Mouse (Mus musculus) embryo, embryonic 11 days (tissue): ENCODE data around the gene 4933414I15Rik.

Experiments
- DNase-seq: peaks from one replicate; pipeline ENCODE4 v3.0.0-alpha.2; 2015

4933414I15Rik gene

DNA sequence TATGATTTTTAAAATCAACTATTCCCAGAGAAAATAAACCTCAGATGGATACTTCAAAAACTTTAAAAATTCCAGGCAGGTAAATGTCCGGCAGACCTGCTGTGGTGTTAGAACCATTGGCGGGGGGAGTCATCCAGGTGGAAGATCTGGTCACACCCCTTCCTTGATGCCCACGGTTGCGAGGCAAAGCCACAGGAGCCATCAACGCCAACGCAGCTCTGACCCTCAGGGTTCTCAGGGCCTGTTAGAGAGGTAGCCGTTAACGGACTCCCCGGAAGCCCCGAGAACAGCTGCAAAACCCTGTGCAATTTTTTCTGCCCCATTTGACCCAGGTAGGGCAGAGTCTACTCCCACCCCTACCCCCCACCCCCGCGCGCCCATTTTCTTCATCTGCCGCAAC lies at the start of gene 4933414I15Rik:
Gene 4933414I15Rik (minus strand): TSS at position 260 of the 400 bp plus-strand sequence.
- no peak for DNase-seq

DNA sequence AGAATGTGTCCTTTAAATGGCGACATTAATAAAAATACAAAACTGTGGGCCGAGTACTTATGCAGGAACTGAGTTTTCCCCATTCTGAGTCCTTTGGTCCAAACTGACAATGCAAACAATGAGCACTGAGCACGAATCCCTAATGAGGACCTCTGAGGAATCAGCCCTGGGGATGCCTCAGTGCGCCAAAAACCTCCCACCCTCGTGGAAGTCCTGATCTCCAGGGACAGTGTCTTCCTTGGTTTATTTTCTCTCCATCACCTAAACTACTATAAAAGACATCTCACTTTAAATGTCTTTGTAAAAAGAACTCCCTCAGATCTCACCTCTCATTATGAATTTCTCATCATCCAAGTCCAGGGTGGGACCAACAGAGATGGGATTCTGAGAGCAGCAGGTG lies 38.1 kb upstream of the 4933414I15Rik start, which contains the start of gene Olfr1377:
Gene Olfr1377 (plus strand): TSS at position 301 of the 400 bp plus-strand sequence.
- DNase-seq: no peak

DNA sequence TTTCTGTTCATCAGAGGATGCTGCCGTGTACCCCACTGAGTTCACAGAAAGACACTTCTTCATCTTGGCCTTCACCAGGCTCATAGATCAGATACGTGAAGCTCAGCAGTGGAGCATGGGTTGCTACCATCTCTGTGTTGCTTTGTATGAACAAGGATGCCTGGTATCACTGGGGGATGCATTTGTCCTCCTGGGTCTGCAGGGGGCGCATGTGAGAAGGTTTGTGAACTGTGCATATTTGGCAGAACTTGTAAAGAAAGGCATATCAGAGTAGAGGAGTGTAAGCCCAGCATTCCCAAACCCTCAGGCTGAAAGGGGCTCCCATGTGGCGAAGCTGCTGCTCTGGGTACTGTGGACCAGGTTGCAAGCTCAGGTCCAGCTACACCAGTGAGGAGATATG lies 33.7 kb upstream of the 4933414I15Rik start:
- no peak for DNase-seq

DNA sequence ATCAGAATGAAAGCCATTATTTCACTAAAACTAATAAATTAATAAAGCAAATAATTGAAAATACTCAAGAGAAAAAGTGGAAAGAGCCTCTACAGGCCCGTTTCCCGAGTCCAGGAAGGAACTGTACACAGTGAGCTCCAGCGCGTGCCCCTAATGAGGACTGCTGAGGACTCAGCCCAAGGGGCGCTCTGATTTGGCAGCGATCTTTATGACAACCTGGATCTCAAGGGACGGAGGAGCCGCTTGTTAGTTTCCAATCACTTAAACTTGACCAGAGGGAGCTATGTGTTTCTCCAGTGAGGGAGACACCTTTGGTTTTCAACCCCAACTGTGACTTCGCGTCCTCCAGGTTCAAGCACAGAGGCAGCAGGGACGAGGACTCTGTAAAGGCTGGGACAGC lies 22.7 kb upstream of the 4933414I15Rik start, which contains the start of gene Olfr1378:
Gene Olfr1378 (plus strand): TSS at position 301 of the 400 bp plus-strand sequence.
- no peak for DNase-seq

DNA sequence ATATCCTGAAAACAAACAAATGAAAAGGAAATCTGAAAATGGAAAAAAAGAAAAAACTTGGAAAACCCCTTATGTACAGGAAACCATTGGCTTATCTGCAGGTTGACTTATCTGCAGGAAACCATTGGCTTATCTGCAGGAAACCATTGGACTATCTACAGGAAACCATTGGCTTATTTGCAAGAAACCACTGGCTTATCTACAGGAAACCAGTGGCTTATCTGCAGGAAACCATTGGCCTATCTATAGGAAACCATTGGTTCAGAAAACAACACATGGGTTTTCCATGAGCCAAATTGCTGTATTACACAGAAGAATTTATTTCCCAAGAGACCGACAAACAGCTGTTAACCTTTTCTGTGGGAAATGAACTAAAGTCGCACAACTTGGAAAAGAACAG lies 21.3 kb upstream of the 4933414I15Rik start:
- no peak for DNase-seq

DNA sequence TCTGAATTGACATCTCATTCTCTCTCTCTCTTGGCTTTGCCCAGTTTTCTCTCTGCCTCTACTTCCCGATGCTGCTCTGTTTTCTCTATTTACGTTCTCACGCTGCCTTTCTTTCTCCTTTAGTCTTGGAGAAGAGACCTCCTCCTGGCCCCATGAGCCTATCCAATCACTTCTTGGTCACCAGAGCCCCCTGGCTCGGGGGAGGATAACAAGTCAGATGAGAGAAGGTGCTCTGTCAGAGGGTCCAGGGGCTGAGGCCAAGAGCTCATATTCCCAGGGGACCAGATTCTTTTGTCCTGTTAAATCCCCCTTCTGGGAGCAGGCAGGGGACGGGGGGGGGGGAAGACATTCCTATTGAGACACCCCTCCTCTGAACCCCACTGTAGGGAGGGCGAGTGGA lies 10.1 kb upstream of the 4933414I15Rik start, which contains the start of gene Prop1:
Gene Prop1 (minus strand): TSS at position 101 of the 400 bp plus-strand sequence.
- DNase-seq: no peak

DNA sequence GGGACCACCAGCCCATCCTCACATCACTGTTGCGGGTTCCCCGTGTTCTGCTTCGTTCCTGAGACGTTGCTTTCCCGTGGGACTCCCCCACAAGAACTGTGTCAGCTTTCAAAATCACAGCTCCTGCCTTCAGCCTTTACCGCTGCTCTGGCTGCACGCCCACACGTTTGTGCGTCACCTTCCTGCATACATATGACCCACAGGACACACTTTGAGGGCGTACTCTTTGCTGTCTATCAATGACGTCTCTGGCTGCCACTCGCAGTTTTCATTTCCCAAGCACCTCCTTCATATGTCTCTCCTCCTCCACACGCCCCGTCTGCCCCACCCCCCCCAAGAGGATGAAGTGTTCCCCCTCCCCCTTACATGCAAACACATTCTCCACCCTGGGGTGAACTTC lies 8.7 kb upstream of the 4933414I15Rik start:
- no peak for DNase-seq

DNA sequence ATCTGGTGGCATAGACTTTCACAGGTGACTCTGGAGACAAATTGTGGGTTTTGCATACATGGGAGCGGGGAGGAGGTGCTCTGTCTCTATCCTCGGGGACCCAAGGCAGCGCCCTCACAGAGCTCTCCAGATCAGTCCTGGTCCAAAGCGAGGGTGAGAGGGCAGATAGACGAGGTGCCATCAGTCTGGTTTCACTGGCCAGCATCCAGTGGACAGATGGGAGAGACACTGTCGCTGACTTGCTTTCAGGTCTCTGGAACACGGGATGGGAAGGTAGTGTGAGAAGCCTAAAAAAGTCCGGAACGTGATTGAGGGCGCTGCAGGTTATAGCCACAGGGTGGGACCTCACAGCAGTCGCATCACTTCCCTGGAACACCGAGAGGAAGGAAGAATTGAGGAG lies 1.2 kb downstream of the 4933414I15Rik start:
- no peak for DNase-seq

DNA sequence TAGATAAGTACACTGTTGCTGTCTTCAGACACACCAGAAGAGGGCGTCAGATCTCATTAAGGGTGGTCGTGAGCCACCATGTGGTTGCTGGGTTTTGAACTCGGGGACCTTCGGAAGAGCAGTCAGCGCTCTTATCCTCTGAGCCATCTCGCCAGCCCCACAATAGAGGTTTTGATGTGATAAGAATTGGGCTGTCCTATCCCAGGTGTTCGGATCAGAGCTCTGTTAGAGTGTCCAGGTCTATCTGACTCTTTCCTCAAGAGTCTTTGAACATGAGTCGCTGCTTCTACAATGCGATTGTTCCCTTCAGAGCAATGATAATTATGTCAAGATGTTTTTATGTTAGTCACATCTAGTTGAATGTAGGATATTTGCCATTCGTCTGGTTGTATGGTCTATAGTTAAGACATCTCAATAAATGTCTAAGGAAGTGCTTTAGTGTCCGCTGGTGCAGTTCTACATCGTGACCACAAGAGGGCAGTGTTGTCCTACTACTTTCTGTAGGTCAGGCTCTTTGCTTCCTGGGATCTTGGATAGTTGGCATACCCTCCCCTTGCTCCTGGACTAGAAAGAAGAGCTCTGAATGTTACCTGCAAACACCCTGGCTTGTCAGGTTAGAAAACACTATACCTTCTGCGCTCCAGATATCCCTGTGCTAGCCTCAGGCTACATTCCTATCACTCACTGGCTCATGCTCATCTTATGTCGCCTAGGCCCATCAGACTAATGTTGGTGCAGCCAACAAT lies 3.8 kb downstream of the 4933414I15Rik start:
- DNase-seq: peak; percentile 78

DNA sequence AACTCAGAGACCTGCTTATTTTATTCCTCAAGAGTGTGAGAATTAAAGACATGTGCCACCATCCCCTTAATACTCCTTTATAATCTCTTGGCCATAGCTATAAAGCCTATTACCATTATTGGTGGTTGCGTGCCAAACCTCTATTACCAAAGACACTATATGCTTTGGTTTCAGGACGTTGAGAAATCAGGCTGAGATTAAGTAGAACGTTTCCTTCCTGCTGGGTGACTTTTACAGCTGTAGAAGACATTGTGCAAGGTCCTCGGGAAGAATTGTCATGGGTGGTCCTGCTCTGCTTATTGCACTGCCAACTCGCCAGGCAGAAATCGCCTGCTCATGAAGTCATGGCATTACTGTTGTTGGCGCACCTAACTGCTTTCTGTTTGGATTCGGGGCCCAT lies 5.1 kb downstream of the 4933414I15Rik start:
- no peak for DNase-seq

DNA sequence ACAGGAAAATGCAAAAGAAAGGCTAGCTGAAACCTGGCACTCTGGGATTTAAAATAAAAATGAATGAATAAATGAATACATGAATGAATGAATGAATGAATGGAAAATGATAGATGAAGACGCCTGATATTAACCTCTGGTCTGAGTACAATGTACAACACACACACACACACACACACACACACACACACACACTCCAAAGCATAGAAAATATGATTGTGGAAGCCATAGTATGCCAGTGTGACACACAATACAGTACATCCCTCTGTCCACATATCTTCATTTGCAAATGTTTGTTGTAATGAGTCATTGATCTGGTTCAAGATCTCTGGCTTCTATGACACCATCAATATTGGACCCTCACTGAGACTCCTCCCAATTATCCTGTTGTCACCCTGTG lies 11.5 kb downstream of the 4933414I15Rik start:
- no peak for DNase-seq

DNA sequence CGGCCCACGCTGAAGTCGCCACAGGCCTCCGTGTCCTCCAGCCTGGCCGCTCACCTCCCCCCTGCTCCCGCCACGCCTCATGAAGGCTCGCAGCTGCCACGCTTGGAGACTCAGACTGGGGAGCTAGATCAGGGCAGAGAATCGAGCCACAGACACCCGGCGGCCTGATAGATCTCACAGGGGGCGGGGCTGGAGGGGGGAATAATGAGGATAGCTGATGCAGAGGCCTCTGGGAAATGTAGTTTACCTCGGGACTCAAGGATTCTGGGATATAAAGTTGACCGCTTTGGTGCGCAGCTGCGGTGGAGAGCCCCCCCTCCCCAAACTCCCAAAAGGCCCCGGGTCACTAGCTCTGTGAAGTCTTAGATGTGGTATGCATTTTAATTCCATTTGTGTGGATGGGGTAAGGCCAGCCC lies 12.1 kb downstream of the 4933414I15Rik start, which contains the start of gene Zfp354b:
Gene Zfp354b (minus strand): TSS at position 183 of the 416 bp plus-strand sequence.
- DNase-seq: peak; percentile 94

DNA sequence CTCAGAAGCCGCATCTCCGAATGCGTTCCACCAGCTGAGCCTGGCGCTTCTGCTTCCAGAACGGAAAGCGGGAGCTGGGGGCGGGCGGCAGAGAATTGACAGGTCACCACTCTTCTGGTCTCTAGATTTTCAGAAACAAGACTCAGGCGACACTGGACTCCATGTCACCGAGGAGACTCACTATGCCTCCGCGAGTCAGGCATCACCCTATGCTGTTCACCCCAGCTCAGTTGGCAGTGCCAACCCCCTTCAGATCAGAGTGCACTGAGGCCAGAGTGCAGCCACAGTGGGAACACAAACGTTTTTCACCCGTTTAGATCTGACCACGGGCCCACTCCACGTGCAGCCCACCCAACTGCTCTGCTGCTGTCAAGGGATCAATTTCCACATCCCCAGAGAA lies 12.5 kb downstream of the 4933414I15Rik start:
- DNase-seq: peak; percentile 20

DNA sequence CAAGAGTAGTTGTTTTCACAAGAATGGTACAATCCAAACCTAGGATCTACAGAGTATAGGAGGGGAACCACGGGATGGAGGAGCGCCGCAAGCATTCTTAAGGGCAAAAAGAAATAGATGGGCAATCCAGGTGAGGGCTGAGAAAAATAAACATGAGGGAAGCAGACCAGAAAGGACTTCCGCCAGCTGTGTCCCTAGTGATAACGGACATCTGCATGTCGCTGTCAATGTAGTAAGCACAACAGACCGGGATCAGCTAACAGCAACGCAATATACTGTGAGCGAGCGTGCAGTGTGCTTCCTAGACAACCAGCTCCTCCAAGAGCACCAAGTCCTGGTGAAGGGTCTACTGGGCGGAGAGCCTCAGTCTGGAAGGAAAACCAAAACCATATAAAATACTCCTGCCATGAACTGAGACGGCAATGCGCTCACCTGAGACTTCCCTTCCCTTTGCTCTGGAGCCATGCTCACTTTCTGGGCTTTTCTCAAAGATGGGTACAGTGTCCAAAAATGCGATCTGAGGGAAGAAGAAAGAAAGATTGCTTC lies 13.0 kb downstream of the 4933414I15Rik start:
- DNase-seq: peak; percentile 11

DNA sequence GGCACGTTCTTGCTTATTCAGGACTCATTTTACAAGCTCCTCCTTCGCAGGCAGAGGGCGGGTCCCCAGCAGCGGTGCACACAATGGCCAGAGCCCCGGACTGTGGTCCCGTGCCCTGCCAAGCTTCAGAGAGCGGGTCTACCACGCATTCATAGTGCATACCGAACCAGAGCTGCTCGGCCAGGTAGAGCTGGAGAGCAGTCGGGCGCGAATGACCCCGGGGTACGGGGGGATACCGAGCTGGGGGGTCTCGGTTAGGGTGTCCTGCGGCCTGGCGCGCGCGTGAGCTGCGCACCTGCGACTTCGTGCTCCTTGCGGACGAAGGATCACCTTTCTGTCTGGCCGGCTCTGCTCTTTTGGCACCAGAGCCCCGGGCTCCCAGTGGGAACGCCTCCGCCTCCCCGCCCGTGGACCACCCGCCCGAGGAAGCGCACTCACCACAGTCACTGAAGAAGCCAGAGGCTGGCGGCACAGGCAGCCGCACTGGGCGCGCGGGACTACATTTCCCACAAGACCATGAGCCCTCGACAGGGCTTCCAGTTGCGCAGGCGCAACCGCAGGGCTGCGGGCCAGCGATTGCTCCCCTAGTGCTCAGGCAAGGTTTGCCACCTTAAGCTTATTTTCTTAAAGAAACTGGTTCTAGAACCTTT lies 27.8 kb downstream of the 4933414I15Rik start, which contains the start of gene Zfp2:
Gene Zfp2 (minus strand): TSS at position 495 of the 650 bp plus-strand sequence.
- DNase-seq: peak; percentile 95

DNA sequence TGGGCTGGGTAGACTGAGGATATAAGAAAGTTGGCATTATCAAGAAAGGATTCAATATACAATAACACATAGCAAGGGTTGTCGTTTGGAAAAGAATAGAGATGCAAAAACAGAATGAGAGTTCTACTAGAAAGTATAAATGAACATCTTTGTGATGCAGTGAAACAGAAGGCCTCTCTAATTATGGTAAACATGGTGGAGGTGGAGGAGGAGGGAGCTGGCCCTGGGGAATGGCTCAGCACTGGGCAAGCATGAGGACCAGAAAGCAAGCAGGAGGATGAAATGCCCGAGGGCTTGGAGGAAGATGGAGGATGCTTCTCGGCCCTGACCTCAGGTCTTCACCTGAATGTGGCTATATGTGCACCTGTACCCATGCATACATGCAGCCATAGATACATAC lies 29.1 kb downstream of the 4933414I15Rik start:
- no peak for DNase-seq

DNA sequence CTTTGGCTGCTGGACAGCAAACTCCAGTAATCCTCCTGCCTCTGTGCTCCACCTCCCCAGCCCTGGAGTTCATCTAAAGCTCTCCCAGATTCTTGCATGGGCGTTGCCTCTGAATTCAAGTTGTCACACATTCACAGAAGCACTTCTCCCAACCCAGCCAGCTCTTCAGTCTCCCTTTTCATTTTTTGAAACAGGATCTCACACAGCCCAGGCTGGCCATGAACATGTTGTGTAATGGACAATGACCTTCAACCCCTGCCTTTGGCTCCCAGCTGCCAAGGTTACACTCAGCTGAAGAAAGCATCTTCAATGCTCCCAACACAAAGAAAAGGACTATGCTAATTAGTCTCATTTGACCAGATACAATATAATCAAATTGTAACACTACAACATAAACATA lies 30.3 kb downstream of the 4933414I15Rik start:
- no peak for DNase-seq

DNA sequence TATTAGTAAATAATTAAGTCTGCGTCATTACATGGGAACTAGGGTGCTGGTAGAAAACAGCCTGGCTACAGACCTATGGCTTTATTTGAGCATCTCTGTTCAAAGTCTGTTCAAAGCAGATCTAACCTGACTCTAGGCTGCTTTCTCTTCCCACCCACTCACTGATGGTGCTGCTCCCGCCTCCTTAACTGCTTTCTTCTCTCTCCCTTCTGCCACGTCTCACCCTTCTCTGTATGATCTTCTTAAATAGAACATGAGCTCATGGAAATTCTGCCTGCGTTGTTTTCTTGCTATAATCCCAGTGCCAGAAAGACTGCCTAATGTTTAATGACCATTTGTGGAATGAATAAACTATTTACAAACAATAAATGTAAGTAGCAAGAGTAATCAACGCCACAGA lies 35.4 kb downstream of the 4933414I15Rik start:
- DNase-seq: no peak

DNA sequence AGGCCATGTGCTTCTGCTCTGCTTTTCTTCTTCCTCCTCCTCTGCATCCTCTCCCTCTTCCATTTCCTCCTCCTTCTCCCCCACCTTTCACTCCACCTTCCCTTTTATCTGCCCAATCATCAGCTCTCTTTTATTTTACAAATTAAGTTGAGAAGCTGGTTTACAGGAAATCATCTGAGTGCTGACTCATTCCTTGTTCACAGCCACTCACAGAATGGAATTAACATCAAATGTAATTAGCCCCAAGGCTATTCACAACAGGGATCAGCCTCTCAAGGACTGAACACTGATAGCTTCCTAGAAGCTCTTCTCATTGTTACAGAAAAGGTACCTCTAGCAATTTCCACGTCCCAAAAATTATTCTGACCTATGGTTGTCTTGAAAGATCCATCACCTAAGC lies 46.2 kb downstream of the 4933414I15Rik start:
- no peak for DNase-seq

DNA sequence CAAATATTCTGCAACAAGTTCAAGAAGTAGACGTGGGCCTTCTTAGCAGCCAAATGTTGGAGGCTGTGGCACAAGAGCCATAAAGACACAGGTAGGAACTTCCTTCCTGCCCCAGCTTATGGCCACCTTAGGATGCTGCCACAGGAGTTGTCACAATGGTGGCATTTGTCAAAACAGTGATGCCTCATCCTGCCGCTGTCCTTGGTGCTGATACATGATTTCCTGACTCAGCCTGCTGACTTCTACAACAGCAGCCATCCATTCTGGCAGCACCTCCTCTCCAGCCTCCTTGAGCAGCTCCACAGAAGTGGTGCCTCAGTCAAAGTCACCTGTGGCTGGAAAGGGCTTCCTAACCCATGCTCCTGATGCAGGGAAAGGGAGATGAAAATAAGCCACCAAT lies 51.1 kb downstream of the 4933414I15Rik start:
- peak; percentile 21 for DNase-seq
